Mouse (Mus musculus): ENCODE measurements around the gene Anxa7.

DNA sequence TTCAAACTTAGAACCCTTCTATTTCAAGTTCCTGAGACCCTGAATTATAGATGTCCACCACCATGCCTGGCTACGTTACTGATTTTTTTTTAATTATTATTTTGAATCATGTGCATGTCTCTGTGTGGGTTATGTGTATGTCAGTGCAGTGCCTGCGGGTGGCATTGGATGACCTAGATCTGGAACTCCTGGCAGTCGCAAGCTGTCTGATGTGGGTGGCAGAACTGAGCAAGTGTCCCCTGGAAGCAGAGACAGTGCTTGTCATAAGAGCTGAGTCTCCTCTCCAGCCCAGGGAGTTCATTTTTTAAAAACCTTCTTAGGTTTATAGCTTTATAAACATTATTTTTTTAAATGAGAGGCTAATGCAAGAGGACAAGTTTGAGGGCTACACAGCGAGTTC lies 47.5 kb downstream of the Anxa7 start:
- TF ChIP-seq POLR2A (IDR thresholded peaks at IDR 0.05; ENCODE audit: control insufficient read depth, extremely low read depth, insufficient read depth, low read length, poor library complexity) (no peak), CTCF (IDR thresholded peaks at IDR 0.05; ENCODE audit: borderline replicate concordance, control insufficient read depth, extremely low read depth, insufficient read depth, low read length, poor library complexity) (no peak)
